Mouse (Mus musculus) intestine, embryonic 14.5 days (tissue): ENCODE data around the gene Aar2. TPM values are rescaled to one million over a fixed set of nuclear protein-coding genes. Genes with fewer than 3 reads are reported as not detected.
A peak's percentile ranks its signal among the peaks of the same experiment; 100 is the strongest.

Experiments
- ATAC-seq: fragments of 200-750 bp; cut with Nextera tagmentation; replicated peaks from 2 replicates; pipeline ENCODE4 v1.8.0; 2017; ENCODE audit warnings: low read depth, moderate number of reproducible peaks, moderate TSS enrichment, moderate library complexity; ENCODE audit not compliant: low FRiP score, low TSS enrichment
- DNase-seq: peaks from one replicate; pipeline ENCODE4 v3.0.0-alpha.2; 2018; ENCODE audit warnings: low spot score
- H3K27ac ChIP-seq: fragments of 300-500 bp; sonication (generic); 2 replicates; pipeline ENCODE4 v1.5.1; 2014; ENCODE audit warnings: low read depth, mild to moderate bottlenecking, control low read depth
- H3K27me3 ChIP-seq: fragments of 300-500 bp; sonication (generic); replicated peaks from 2 replicates; pipeline ENCODE4 v1.6.1; 2014; ENCODE audit warnings: low read length, control low read depth; ENCODE audit not compliant: control insufficient read depth, insufficient read depth
- H3K36me3 ChIP-seq: fragments of 300-500 bp; sonication (generic); 2 replicates; pipeline ENCODE4 v1.6.1; 2014; ENCODE audit warnings: low read length, control low read depth; ENCODE audit not compliant: control insufficient read depth, insufficient read depth
- H3K4me1 ChIP-seq: fragments of 300-500 bp; sonication (generic); replicated peaks from 2 replicates; pipeline ENCODE4 v1.6.1; 2014; ENCODE audit warnings: low read length, control low read depth, mixed read lengths; ENCODE audit not compliant: control insufficient read depth, insufficient read depth
- H3K4me2 ChIP-seq: fragments of 300-500 bp; sonication (generic); 2 replicates; pipeline ENCODE4 v1.6.1; 2014; ENCODE audit warnings: low read length
- H3K4me3 ChIP-seq: fragments of 300-500 bp; sonication (generic); 2 replicates; pipeline ENCODE4 v1.5.1; 2014; ENCODE audit warnings: low read depth, low read length, control low read depth, mixed read lengths
- H3K9ac ChIP-seq: fragments of 300-500 bp; sonication (generic); 2 replicates; pipeline ENCODE4 v1.6.1; 2014; ENCODE audit warnings: mild to moderate bottlenecking, low read length
- H3K9me3 ChIP-seq: fragments of 300-500 bp; sonication (generic); 2 replicates; pipeline ENCODE4 v1.6.1; 2016; ENCODE audit warnings: low read length, control low read depth; ENCODE audit not compliant: control insufficient read depth
- WGBS: fragments of 180-500 bp; shearing (Covaris S2); extraction: QIAGEN DNeasy Blood & Tissue Kit; methylation state at CpG from one replicate; pipeline ENCODE4 v1.1.7; 2014; 5-methylcytosine and 5-hydroxymethylcytosine counted together
- polyA plus RNA-seq: library from polyadenylated mRNA; unstranded; fragments of >200 nt; fragmentation: Nextera tagmentation; extraction: Ambion mirVana; gene quantifications from 2 replicates; pipeline ENCODE4 v1.2.1, GENCODE M21; 2014

Gene Aar2
- polyA plus RNA-seq, 1 experiment from 2014 or later: 38.6 TPM

GRCm38 (mm10) chr2:156602581-156602980, 55.2 kb downstream of the Aar2 start:
- ATAC-seq: no peak
- H3K4me3 ChIP-seq: no peak overlapping the region
- H3K4me1 ChIP-seq: no peaks in the 10 kb centered on the region
- WGBS: 77% methylated on average over 7 of the region's 7 CpGs
- H3K9ac ChIP-seq: no peak overlapping the region
- H3K27me3 ChIP-seq: 0 out of 2 replicates have a peak, but pooled peaks cover 2% of the 10 kb centered on the region
- DNase-seq: no peak
- H3K27ac ChIP-seq: no peak overlapping the region
- H3K36me3 ChIP-seq: no peaks in the 10 kb centered on the region
- no peak overlapping the region for H3K4me2 ChIP-seq
- no peaks in the 10 kb centered on the region for H3K9me3 ChIP-seq

GRCm38 (mm10) chr2:156603671-156604070, 56.3 kb downstream of the Aar2 start:
- no peak for ATAC-seq
- DNase-seq: no peak
- H3K4me1 ChIP-seq: no peaks in the 10 kb centered on the region
- H3K27ac ChIP-seq: no peak overlapping the region
- WGBS: 76% methylated on average over 9 of the region's 9 CpGs
- H3K4me3 ChIP-seq: no peak overlapping the region
- H3K9ac ChIP-seq: no peak overlapping the region
- H3K36me3 ChIP-seq: no peaks in the 10 kb centered on the region
- no peaks in the 10 kb centered on the region for H3K9me3 ChIP-seq
- H3K27me3 ChIP-seq: 0 out of 2 replicates have a peak, but pooled peaks cover 2% of the 10 kb centered on the region
- no peak overlapping the region for H3K4me2 ChIP-seq

- no peaks in the 10 kb centered on the region for H3K4me1 ChIP-seq
- H3K4me3 ChIP-seq: no peak overlapping the region
- H3K36me3 ChIP-seq: no peaks in the 10 kb centered on the region
- 0 out of 2 replicates have a peak, but pooled peaks cover 2% of the 10 kb centered on the region for H3K27me3 ChIP-seq
- no peaks in the 10 kb centered on the region for H3K9me3 ChIP-seq
- DNase-seq (no peak), ATAC-seq (no peak)
- H3K9ac ChIP-seq: no peak overlapping the region
- no peak overlapping the region for H3K27ac ChIP-seq
- WGBS: 66% methylated on average over 3 of the region's 3 CpGs
- H3K4me2 ChIP-seq: no peak overlapping the region
These were observed 57.8 kb downstream of the Aar2 start for GRCm38 (mm10) chr2:156605144-156605543.

- Histone ChIP-seq H3K9ac (no peak overlapping the region), H3K4me1 (no peaks in the 10 kb centered on the region), H3K36me3 (no peaks in the 10 kb centered on the region), H3K9me3 (no peaks in the 10 kb centered on the region), H3K27ac (no peak overlapping the region), H3K4me3 (no peak overlapping the region), H3K27me3 (peaks cover 8% of the 10 kb centered on the region; the same call in 1 of the 2 replicates), H3K4me2 (no peak overlapping the region)
- ATAC-seq (no peak), DNase-seq (no peak)
- 68% methylated on average over 5 of the region's 5 CpGs for WGBS
These were observed 58.6 kb downstream of the Aar2 start for GRCm38 (mm10) chr2:156605971-156606370.

DNA sequence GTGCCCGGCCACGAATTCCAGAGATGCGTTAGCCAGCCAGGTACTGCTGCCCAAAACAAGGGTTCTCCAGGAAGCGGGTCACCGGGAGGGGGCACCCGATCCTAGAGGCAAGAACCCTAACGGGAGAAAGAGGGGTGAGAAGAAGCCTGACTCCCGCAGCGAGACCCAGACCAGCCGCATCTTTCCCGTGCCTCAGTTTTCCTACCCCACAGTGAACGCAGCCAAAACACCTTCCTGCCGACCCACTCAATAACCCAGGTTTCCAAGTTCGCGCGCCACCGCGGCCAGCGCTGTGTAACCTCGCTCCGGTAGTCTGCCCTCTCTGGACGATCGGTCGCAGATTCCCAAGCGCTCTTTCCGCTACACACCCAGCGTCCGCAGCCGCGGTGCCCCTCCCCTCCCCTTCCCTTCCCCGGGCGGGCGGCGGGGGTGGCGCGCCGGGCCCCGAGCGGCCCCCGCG, 65.7 kb downstream of the Aar2 start:
- H3K9me3 ChIP-seq: no peaks in the 10 kb centered on the region
- peak overlapping the region; percentile 64 for H3K4me3 ChIP-seq
- H3K36me3 ChIP-seq: no peaks in the 10 kb centered on the region
- H3K4me1 ChIP-seq: peaks cover 11% of the 10 kb centered on the region
- 1% methylated on average over 37 of the region's 41 CpGs for WGBS
- H3K9ac ChIP-seq: peak overlapping the region; percentile 49
- ATAC-seq (peak; percentile 37; the same call in 1 of the 2 replicates), DNase-seq (peak; percentile 79)
- H3K4me2 ChIP-seq: peak overlapping the region; percentile 66
- no peak overlapping the region for H3K27ac ChIP-seq
- peaks cover 66% of the 10 kb centered on the region for H3K27me3 ChIP-seq

DNA sequence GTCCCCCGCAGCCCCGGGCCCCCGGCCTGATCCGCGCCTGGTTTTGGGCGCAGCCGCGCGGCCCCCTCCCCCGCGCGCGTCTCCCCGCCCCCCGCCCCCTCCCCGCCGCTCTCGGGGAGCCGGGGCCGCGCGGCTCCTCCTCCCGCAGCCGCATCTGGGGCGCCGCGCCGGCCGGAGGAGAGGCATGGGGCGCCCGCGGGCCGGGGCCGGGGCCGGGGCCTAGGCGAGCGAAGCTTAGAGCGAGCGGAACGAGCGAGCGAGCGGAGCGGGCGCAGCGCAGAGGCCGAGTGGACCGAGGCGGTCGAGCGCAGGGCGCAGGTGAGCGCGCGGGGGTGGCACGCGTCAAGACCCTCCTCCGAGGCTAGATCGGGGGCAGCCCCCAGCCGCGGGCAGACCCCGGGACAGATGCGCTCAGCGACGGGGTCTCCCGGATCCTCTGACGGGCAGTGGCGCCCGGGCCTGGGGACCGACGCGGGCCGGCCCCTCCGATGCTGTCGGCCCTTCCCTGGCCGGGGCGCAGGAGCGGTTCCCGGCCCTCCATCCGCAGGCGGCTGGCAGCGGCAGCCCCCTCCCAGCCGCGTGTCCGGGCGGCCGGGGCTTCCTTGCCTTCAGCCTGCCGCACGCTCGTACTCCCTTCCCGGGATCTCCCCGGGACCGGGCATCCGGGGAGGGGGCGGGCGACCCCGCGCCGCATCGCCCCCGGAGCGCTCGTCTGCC, 66.3 kb downstream of the Aar2 start, which contains the start of gene Dlgap4:
TSS of gene Dlgap4 (plus strand) at position 165 of the 717 bp plus-strand sequence.
- WGBS: 1% methylated on average over 73 of the region's 103 CpGs
- peak; percentile 67 for ATAC-seq
- no peaks in the 10 kb centered on the region for H3K36me3 ChIP-seq
- peak within 1 kb of the TSS; percentile 49 for H3K9ac ChIP-seq
- H3K27ac ChIP-seq: no peak within 1 kb of the TSS
- no peaks in the 10 kb centered on the region for H3K9me3 ChIP-seq
- peak; percentile 71 for DNase-seq
- H3K4me1 ChIP-seq: peaks cover 11% of the 10 kb centered on the region
- H3K4me2 ChIP-seq: peak within 1 kb of the TSS; percentile 66
- peaks cover 69% of the 10 kb centered on the region for H3K27me3 ChIP-seq
- H3K4me3 ChIP-seq: peak within 1 kb of the TSS; percentile 64

GRCm38 (mm10) chr2:156614258-156614556, 66.8 kb downstream of the Aar2 start:
- Histone ChIP-seq H3K4me3 (peak overlapping the region; percentile 64), H3K4me2 (peak overlapping the region; percentile 66), H3K4me1 (peaks cover 11% of the 10 kb centered on the region), H3K9ac (peak overlapping the region; percentile 49), H3K36me3 (no peaks in the 10 kb centered on the region), H3K27ac (no peak overlapping the region), H3K9me3 (no peaks in the 10 kb centered on the region), H3K27me3 (peaks cover 70% of the 10 kb centered on the region)
- DNase-seq (peak; percentile 56), ATAC-seq (no peak)
- under 1% methylated on average over 18 of the region's 18 CpGs for WGBS

DNA sequence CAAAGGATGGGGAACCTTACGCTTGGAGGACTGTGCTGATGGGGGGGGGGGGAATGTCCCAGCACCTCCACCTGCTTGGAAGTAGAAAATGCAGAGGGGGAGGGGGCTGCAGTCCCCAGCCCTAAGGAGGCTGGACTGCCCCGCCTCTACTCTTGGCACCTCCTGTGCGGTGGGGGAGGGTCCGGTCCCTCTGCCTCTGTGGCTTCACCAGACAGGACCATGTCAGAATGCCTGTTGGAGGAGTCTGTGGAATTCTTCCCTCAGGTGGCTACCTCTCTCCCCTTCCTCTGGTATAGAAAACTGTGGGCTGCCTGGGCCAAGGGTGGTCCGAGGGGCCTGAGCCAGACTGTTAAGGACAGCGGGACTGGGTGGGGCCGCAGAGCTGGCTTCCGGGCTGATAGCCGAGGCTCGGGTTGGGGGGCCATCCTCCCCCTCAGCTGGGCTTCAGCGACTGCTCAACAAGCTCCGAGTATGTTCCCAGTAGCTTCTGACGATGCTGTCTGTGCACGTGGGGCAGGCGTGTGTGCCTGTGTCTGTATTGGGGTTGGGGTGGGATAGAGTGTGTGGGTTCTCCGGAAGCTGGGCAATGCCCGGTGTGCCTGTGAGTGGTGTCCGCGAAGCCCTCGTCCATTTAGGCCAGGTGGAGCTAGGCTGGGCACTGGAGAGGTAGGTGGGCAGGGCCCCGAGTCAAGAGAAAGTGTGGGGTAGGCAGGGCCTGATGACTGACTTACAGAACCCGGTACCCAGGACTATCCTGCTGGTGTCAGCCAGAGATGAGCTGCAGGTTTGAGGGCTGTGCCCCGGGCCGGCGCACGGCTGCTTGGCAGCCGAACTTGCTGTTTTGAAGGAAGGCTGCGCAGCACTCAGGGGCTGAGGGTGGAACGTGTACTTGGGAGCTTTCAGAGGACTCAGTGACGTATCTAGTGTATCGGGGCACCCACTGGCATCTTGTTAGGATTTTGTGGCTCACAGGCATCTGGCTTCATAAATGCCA, 67.6 kb downstream of the Aar2 start:
- peaks cover 70% of the 10 kb centered on the region for H3K27me3 ChIP-seq
- DNase-seq: peak; percentile 57
- no peak overlapping the region for H3K27ac ChIP-seq
- 0 out of 2 replicates have a peak, but pooled peaks have one; percentile 21 for ATAC-seq
- H3K4me2 ChIP-seq: peak overlapping the region; percentile 66
- H3K9ac ChIP-seq: no peak overlapping the region
- WGBS: 10% methylated on average over 31 of the region's 31 CpGs
- H3K36me3 ChIP-seq: no peaks in the 10 kb centered on the region
- H3K9me3 ChIP-seq: no peaks in the 10 kb centered on the region
- H3K4me3 ChIP-seq: peak overlapping the region; percentile 64; the same call in 1 of the 2 replicates
- peaks cover 11% of the 10 kb centered on the region for H3K4me1 ChIP-seq
